Mouse (Mus musculus) liver, embryonic 14.5 days (tissue): Measurements from ENCODE around the gene Mrln. TPM values are rescaled to one million over a fixed set of nuclear protein-coding genes. Genes with fewer than 3 reads are reported as not detected.

ENCODE experiments used
- ATAC-seq: fragments of 200-750 bp; cut with Nextera tagmentation; 2 replicates; pipeline ENCODE4 v1.8.0; 2017; ENCODE audit warnings: moderate number of reproducible peaks, mild to moderate bottlenecking, moderate library complexity; ENCODE audit not compliant: insufficient read depth
- DNase-seq, 3 experiments: peaks; one replicate each; pipeline ENCODE4 v3.0.0-alpha.2; 2012 to 2013; ENCODE audit warnings: low read depth in 3 of 3, low spot score in 3 of 3
- H3K27ac ChIP-seq: fragments of 300-500 bp; sonication (generic); 2 replicates; pipeline ENCODE4 v1.5.1; 2014; ENCODE audit warnings: moderate library complexity, mild to moderate bottlenecking, control low read depth, inconsistent platforms
- H3K27me3 ChIP-seq: fragments of 300-500 bp; sonication (generic); 2 replicates; pipeline ENCODE4 v1.6.1; 2014; ENCODE audit warnings: mild to moderate bottlenecking, low read length, moderate library complexity; ENCODE audit not compliant: control insufficient read depth, insufficient read depth
- H3K36me3 ChIP-seq: fragments of 300-500 bp; sonication (generic); replicated peaks from 2 replicates; pipeline ENCODE4 v1.6.1; 2014; ENCODE audit warnings: low read depth; ENCODE audit not compliant: control insufficient read depth, insufficient read depth
- H3K4me1 ChIP-seq, 2 experiments: fragments of 200-500 bp in 1 of 2; fragments of 300-500 bp in 1 of 2; sonication (generic) in 1 of 2; replicated peaks; 2 replicates each; pipeline ENCODE4 v1.6.1; 2012 to 2014; ENCODE audit warnings: antibody characterized with exemption in 1 of 2, inconsistent platforms in 1 of 2, low read length in 1 of 2; ENCODE audit not compliant: control insufficient read depth in 2 of 2, insufficient read depth in 2 of 2
- H3K4me2 ChIP-seq: fragments of 300-500 bp; sonication (generic); 2 replicates; pipeline ENCODE4 v1.6.1; 2014; ENCODE audit warnings: low read depth, mild to moderate bottlenecking, control low read depth, moderate library complexity
- H3K4me3 ChIP-seq, 2 experiments: fragments of 200-500 bp in 1 of 2; fragments of 300-500 bp in 1 of 2; sonication (generic) in 1 of 2; 2 replicates each; pipeline ENCODE4 v1.5.1; 2012 to 2014; ENCODE audit warnings: low read depth in 2 of 2, low read length in 2 of 2, mild to moderate bottlenecking in 2 of 2, control low read depth in 1 of 2, inconsistent platforms in 1 of 2, moderate library complexity in 1 of 2; ENCODE audit not compliant: insufficient read depth in 1 of 2
- H3K9ac ChIP-seq: fragments of 300-500 bp; sonication (generic); replicated peaks from 2 replicates; pipeline ENCODE4 v1.6.1; 2014; ENCODE audit warnings: mild to moderate bottlenecking, control low read depth, moderate library complexity
- H3K9me3 ChIP-seq: fragments of 300-500 bp; sonication (generic); 2 replicates; pipeline ENCODE4 v1.6.1; 2016; ENCODE audit warnings: low read length, mixed read lengths; ENCODE audit not compliant: control insufficient read depth
- CTCF ChIP-seq: IDR thresholded peaks from 2 replicates; pipeline ENCODE4 v1.5.1; 2016; ENCODE audit warnings: antibody characterized with exemption, low read depth, control low read depth
- EP300 ChIP-seq: IDR thresholded peaks from 2 replicates; pipeline ENCODE4 v1.6.1; 2016; ENCODE audit warnings: antibody characterized with exemption, low read depth
- WGBS: fragments of 180-500 bp; shearing (Covaris S2); extraction: QIAGEN DNeasy Blood & Tissue Kit; methylation state at CpG from one replicate; pipeline ENCODE4 v1.1.7; 2014; ENCODE audit not compliant: insufficient replicate concordance; 5-methylcytosine and 5-hydroxymethylcytosine counted together
- polyA plus RNA-seq, 2 experiments: library from polyadenylated mRNA; depleted of rRNA in 1 of 2; stranded (reverse) in 1 of 2; unstranded in 1 of 2; fragments of >200 nt; fragmentation: Nextera tagmentation in 1 of 2; extraction: Ambion mirVana in 1 of 2; gene quantifications; 2 replicates each; pipeline versions ENCODE4 v1.2.1 to v1.2.3; 2012 to 2014

Mrln gene
- polyA plus RNA-seq, 2 experiments, result 0.15 TPM; not detected in 1

GRCm38 (mm10) chr10:70224571-70224970 is 20.1 kb downstream of the Mrln start:
- TF ChIP-seq EP300 (no peak), CTCF (no peak)
- H3K4me2 ChIP-seq, result no peak overlapping the region
- no peaks in the 10 kb centered on the region for H3K4me1 ChIP-seq
- no peaks in the 10 kb centered on the region for H3K9me3 ChIP-seq
- no peak for ATAC-seq
- H3K27ac ChIP-seq, result no peak overlapping the region
- DNase-seq, result no peak
- no peak overlapping the region for H3K9ac ChIP-seq
- 56% methylated on average over 6 of the region's 6 CpGs for WGBS
- no peak overlapping the region for H3K4me3 ChIP-seq
- no peaks in the 10 kb centered on the region for H3K36me3 ChIP-seq
- no peaks in the 10 kb centered on the region for H3K27me3 ChIP-seq

GRCm38 (mm10) chr10:70225760-70226159 is 21.3 kb downstream of the Mrln start:
- ATAC-seq, result no peak
- Histone ChIP-seq H3K4me2 (no peak overlapping the region), H3K9me3 (no peaks in the 10 kb centered on the region), H3K4me1 (no peaks in the 10 kb centered on the region), H3K9ac (no peak overlapping the region), H3K27ac (no peak overlapping the region), H3K4me3 (no peak overlapping the region), H3K27me3 (no peaks in the 10 kb centered on the region), H3K36me3 (no peaks in the 10 kb centered on the region)
- TF ChIP-seq CTCF, result no peak
- no peak for TF ChIP-seq EP300
- no peak for DNase-seq
- WGBS, result 65% methylated on average over 6 of the region's 6 CpGs

- H3K36me3 ChIP-seq, result no peaks in the 10 kb centered on the region
- H3K4me2 ChIP-seq, result no peak overlapping the region
- no peak overlapping the region for H3K9ac ChIP-seq
- ATAC-seq (no peak), DNase-seq (no peak)
- no peaks in the 10 kb centered on the region for H3K9me3 ChIP-seq
- H3K27me3 ChIP-seq, result no peaks in the 10 kb centered on the region
- TF ChIP-seq CTCF (no peak), EP300 (no peak)
- H3K4me3 ChIP-seq, result no peak overlapping the region
- no peaks in the 10 kb centered on the region for H3K4me1 ChIP-seq
- H3K27ac ChIP-seq, result no peak overlapping the region
Observed at GRCm38 (mm10) chr10:70226608-70227007, 22.1 kb downstream of the Mrln start.

GRCm38 (mm10) chr10:70230352-70230751 is 25.9 kb downstream of the Mrln start:
- 58% methylated on average over 6 of the region's 6 CpGs for WGBS
- Histone ChIP-seq H3K4me2 (no peak overlapping the region), H3K4me1 (no peaks in the 10 kb centered on the region), H3K9me3 (no peaks in the 10 kb centered on the region), H3K9ac (no peak overlapping the region), H3K27me3 (no peaks in the 10 kb centered on the region), H3K27ac (no peak overlapping the region), H3K36me3 (no peaks in the 10 kb centered on the region), H3K4me3 (no peak overlapping the region)
- TF ChIP-seq EP300 (no peak), CTCF (no peak)
- ATAC-seq, result no peak
- DNase-seq, result no peak

- no peak for ATAC-seq
- H3K4me1 ChIP-seq, result 0 out of 4 replicates have a peak, but pooled peaks cover 0 to 1% of the 10 kb centered on the region in 2 experiments
- TF ChIP-seq EP300, result no peak
- TF ChIP-seq CTCF, result no peak
- no peak overlapping the region for H3K27ac ChIP-seq
- H3K4me3 ChIP-seq, result no peak overlapping the region
- DNase-seq, result no peak
- no peaks in the 10 kb centered on the region for H3K36me3 ChIP-seq
- H3K27me3 ChIP-seq, result no peaks in the 10 kb centered on the region
- 49% methylated on average over 2 of the region's 2 CpGs for WGBS
- H3K9ac ChIP-seq, result no peak overlapping the region
- H3K4me2 ChIP-seq, result no peak overlapping the region
- H3K9me3 ChIP-seq, result no peaks in the 10 kb centered on the region
Observed at GRCm38 (mm10) chr10:70237936-70238335, 33.5 kb downstream of the Mrln start.
